Mouse (Mus musculus): ENCODE results near the gene Lrp3. TPM values are rescaled to one million over a fixed set of nuclear protein-coding genes. Genes with fewer than 3 reads are reported as not detected.

Gene Lrp3
- total RNA-seq, 2 experiments from 2014 or later: 17.7 to 20.0 TPM

- no peak for DNase-seq (ENCODE audit: low spot score in 2 of 2)
These were observed 18.3 kb downstream of the Lrp3 start for GRCm38 (mm10) chr7:35197022-35197421.

GRCm38 (mm10) chr7:35191276-35191675, 24.0 kb downstream of the Lrp3 start:
- DNase-seq (ENCODE audit: low spot score in 2 of 2): no peak

DNA sequence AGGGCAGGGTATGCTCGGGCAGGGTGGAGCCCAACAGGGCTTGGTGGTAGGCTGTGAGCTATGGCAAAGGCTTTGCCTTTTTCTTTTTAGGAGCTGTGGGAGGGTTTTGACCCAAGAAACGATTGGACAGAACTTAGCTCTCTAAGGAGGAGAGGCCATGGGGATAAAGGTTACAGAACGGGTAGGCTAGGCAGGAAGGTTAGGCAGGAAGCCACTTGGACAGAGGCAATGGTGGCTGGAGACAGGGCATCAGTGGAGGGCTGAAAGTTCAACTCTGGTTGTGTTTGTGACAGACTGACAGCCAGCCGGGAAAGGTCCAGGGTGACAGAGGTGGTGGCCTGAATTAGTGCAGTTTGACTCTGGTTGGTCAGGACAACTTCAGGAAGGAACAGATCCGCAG, 25.6 kb downstream of the Lrp3 start:
- no peak for DNase-seq (ENCODE audit: low spot score in 2 of 2)

- no peak for DNase-seq (ENCODE audit: low spot score in 2 of 2)
These were observed 29.3 kb downstream of the Lrp3 start, which contains the start of gene Slc7a10 for GRCm38 (mm10) chr7:35185889-35186569. TSS of gene Slc7a10 (plus strand) at chr7:35186385.

GRCm38 (mm10) chr7:35184833-35185724, 30.2 kb downstream of the Lrp3 start:
- peak; percentile 32 to 41 for DNase-seq (ENCODE audit: low spot score in 2 of 2)

- DNase-seq (ENCODE audit: low spot score in 2 of 2): peak in 1 of 2 experiments; percentile 43
These were observed 38.6 kb downstream of the Lrp3 start for GRCm38 (mm10) chr7:35176412-35177381.

DNA sequence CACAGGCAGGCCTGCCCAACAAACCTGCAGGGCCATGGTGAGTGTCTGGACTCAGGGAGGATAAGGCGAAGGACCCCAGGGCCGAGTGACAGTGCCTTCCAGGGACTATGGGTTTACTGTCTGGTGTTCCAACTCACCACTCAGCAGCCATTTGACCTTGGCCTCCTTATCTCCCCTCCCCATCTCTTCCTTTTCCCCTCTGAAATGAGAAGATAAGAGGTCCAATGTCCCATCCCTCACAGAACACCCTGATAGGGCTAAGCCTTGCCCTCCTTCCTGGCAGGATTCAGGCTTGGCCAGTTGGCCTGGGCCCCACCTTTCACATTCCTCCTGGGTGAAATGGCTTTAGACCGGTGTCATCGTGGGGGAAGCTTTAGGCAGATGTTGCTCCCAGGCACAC, 39.8 kb downstream of the Lrp3 start:
- no peak for DNase-seq (ENCODE audit: low spot score in 2 of 2)

GRCm38 (mm10) chr7:35172519-35172918, 42.8 kb downstream of the Lrp3 start:
- DNase-seq (ENCODE audit: low spot score in 2 of 2): no peak

- DNase-seq (ENCODE audit: low spot score in 2 of 2): peak; percentile 66 to 67
These were observed 43.4 kb downstream of the Lrp3 start for GRCm38 (mm10) chr7:35171867-35172382.

- peak; percentile 90 to 91 for DNase-seq (ENCODE audit: low spot score in 2 of 2)
These were observed 46.0 kb downstream of the Lrp3 start for GRCm38 (mm10) chr7:35169341-35169740.

DNA sequence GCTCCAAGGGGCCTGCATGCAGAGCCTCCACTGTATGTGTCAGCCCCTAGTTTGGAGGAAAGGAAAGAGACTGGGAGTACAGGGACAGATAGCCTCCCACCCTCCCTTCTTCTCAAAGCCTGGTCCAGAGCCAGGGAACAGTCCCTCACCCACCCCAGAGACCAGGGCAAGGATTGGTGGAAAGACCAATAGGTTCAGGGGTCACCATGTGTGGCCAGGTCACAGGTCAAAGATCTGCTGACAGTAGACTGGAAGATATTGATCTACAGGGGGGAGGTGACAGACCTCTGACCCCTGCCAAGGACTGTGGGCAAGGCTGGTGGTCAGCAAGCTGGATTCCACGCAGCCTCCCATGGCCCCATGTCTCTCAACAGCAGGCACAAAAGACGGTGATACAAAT, 47.4 kb downstream of the Lrp3 start:
- DNase-seq (ENCODE audit: low spot score in 2 of 2): no peak

GRCm38 (mm10) chr7:35166988-35167387, 48.3 kb downstream of the Lrp3 start:
- no peak for DNase-seq (ENCODE audit: low spot score in 2 of 2)

GRCm38 (mm10) chr7:35164131-35164530, 51.2 kb downstream of the Lrp3 start:
- no peak for DNase-seq (ENCODE audit: low spot score in 2 of 2)

DNA sequence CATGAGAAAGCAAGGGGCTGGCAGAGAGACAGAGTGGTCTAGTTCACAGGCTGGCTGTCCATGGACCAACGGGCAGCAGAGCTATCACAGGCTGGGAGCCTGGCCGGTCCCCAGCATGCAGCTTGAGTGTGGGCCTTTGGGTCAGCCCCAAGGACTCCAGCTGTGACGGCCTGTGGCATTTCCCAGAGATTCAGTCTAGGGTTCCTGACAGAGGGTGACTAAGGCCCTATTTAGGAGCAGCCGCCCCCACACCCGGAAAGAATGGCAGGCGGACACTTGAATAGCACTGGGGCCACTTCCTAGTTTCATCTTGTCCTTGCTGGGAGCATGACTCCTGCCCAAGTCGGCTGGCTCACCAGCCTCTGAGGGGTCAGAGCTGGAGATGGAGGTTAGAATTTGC, 51.7 kb downstream of the Lrp3 start:
- DNase-seq (ENCODE audit: low spot score in 2 of 2): no peak

DNA sequence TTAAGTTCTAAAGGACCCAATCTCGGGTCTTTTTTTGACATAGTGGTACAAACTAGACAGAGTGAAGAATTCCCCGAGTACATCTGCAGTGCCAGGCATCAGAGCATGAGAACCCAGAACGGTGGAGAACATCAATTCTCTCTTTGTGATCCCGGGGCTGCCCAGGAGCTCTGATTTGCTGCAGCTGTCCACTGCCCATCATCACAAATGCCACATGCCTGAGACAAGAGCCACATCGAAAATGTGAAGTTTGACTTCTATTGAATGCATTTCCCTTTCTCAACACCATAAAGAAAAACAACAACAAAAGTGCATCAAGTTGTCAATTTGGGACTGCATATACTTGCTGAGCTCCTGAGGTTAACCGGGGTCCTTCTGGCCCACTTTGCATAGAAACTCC, 52.9 kb downstream of the Lrp3 start:
- no peak for DNase-seq (ENCODE audit: low spot score in 2 of 2)

DNA sequence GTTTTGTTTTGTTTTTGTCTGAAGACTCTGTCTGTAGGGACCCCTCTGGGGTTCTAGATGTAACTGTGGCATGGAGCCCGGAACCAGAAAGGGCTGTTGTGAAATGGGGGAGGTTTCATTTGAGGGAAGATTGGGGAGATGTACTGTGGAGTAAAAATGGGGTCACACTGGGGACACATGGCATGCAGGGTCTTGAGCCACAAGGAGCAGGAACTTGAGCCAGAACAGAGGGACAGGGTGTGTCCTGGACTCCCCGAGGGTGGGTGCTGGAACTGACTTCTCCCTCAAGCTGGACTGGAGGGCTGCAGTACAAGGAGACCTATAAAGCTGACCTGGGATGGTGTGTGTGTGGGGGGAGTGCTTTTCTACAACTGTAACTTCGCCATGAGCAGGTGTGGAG, 57.8 kb downstream of the Lrp3 start:
- no peak for DNase-seq (ENCODE audit: low spot score in 2 of 2)

- no peak for DNase-seq (ENCODE audit: low spot score in 2 of 2)
These were observed 58.5 kb downstream of the Lrp3 start for GRCm38 (mm10) chr7:35156561-35157477.

GRCm38 (mm10) chr7:35154449-35154848, 60.8 kb downstream of the Lrp3 start:
- no peak for DNase-seq (ENCODE audit: low spot score in 2 of 2)

DNA sequence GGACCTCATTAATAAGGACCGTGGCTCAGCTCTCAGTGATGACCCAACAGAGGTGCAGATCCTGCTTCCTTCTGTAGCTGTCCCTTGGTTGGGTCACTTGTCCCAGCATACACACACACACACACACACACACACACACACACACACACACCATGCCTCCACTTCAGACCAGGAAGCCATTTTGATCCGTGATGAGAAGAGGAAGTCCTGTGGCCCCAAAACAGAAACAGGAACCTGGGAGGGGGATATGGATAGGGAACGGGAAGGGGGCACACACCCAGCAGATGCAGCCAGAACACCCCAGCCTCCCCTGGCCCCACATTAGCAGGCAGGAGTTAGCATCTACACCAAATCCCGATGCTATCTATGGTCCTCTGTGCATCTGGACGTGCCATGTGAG, 64.4 kb downstream of the Lrp3 start:
- no peak for DNase-seq (ENCODE audit: low spot score in 2 of 2)

Measured in adrenal gland, adult 18-20 months (tissue).